Mouse (Mus musculus): ENCODE results near the gene Anapc5. TPM values are rescaled to one million over a fixed set of nuclear protein-coding genes. Genes with fewer than 3 reads are reported as not detected.
A peak's percentile ranks its signal among the peaks of the same experiment; 100 is the strongest.

Gene Anapc5
- total RNA-seq (2021) = 100 to 1,000 TPM; 193 to 202 TPM

DNA sequence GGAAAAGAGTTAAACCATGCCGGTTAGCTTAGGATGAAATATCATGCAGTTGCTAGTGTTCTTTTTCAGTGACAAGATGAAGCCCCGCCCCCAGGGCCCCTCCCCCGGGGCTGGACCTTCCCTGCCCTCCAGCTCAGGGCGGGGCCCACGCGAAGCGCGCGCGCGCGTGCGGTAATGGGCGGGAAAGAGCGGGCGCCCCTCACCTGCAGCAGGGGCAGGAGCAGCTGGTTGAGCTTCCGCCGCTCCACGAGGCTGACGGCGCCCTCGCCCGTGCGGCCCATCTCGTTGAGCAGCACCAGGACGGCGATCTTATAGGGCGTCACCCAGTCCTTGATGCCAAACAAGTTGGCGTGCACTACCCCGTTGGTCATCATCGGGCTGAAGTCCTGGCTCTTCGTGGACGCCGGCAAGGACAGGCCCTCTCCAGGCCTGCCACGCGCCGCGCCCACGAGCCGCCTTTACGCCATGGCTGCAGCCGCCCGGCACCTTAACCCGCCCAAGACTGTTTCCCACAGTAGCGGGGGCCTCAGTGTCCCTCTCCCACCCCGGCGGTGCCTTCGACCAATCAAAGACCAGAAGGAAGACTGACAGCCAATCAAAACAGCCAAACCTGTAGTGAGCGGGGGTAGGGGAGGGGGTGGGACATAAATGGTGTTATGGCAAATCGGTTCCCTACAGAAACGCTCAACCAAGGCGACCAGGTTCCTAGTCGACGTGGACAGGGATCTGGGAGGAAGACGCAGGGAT is at the start of gene Anapc5:
TSS of gene Anapc5 (minus strand) at position 563 of the 747 bp plus-strand sequence.
- peak; percentile 87 to 88 for DNase-seq

DNA sequence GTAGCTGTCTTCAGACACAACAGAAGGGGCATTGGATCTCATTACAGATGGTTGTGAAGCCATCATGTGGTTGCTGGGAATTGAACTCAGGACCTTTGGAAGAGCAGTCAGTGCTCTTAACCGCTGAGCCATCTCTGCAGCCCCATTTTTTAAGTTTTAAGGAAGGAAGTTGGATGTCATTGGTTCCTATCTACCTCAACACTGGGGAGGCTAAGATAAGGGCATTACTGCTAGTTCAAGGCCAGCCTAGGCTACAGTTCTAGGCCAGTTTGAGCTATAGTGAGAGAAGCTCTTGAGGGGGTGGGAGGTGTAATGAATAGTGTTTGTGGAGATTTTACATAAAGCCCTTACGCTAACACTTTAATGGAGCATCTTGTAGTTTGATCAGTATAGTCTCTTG is 41.9 kb upstream of the Anapc5 start:
- DNase-seq = no peak

DNA sequence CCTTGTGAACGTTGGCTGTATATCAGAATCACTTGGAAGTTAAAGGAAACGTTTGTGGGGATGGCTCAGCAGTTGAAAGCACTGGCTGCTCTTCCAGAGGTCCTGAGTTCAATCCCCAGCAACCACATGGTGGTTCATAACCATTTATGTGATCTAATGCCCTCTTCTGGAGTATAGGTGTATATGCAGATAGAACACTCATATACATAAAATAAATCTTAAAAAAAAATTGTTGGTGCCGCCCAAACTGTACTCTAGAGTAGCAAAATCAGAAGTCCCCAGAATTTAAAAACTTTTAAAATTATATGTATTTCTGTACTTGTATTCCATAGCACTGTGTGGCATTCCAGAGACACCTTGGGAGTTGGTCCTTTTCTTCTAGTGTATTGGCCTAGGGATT is 34.7 kb upstream of the Anapc5 start:
- DNase-seq = no peak

DNA sequence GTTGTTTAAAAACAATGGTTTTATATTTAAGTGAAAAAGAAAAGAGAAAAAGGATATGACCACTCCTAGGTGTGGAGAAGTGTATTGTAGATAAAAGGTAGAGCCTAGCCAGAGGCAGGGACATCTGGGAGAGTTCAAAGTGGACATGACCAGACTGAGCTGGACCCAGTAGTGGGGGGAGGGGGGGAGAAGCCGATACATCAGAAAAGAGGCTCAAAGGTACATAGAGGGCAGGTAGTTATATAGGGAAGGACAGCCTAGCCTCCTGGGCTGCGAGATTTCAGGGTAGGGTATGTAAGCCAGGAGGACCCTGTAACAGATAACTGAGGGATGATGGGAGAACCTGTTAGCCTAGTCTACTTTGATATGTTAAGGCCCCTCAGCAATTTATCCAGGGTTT is 31.5 kb upstream of the Anapc5 start:
- DNase-seq = no peak

DNA sequence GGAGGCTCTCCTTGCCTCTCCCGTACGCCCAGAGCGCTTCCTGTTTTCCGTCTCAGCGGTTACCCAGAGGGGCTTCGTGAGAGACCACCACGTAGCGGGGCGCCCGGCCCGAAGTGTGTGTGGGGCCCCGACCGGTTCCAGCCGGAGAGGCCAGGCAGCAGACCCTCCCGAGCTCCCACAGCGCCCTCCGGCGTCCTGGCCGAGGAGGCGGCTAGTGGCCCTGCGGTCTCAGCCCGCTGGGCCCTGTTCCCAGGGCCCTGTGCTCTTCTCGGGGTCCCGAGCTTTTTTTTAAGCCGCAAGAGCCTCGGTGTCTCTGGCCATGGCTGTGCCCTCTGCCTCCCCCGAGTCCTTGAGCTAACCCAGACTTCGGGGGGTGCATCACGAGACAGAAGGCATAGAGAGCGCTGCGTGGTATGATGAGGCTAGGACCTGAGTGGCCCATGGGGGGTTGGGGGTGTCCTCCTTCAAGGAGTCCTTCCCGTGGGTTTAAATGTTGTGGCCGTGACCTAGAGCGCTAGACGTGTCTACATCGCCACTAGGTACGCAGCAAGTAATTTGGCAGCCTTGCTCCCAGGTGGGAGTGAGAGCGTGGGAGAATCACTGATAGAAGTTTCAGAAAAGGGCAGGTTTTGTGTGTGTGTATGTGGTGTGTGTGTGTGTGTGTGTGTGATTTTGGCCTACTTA is 29.3 kb upstream of the Anapc5 start:
- no peak for DNase-seq

DNA sequence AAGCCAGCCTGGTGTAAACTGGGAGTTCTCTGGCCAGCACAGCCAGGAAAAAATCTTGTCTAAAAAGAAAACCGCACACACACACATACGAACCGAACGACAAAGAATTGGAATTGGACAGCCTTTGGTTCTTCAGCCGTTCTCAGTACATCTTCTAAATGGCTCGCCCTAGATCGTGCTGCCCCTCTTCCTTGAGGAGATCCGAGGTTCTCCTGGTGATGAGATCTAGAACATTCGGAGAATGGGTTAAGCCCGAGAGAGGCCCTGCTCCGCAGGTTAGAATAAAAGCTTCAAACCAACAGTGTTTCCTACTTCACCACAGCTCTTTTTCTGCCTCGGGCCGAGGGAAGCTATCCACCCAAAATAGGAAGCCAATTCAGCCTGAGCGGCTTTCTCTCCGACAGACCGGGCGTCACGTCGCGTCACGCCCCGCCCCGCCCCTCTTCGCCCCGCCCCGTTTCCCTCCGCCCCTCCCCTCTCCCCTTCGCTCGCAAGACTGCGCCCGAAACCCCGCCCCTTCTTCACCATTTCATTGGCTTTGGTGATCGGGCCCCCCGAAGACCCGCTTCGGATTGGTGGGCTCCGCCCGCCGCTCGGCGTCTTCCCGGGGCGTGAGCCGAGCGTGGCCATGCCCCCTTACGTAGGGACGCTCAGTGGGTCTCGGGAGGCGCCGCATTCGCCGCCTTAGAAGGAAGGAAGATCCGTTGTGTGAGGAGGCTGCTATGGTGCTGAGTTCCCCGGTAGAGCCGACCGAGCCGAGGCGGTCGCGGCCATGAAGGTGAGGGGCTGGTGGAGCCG is 28.6 kb upstream of the Anapc5 start, which contains the start of gene Rnf34:
TSS of gene Rnf34 (plus strand) at position 528 of the 798 bp plus-strand sequence.
- peak; percentile 95 to 97 for DNase-seq

DNA sequence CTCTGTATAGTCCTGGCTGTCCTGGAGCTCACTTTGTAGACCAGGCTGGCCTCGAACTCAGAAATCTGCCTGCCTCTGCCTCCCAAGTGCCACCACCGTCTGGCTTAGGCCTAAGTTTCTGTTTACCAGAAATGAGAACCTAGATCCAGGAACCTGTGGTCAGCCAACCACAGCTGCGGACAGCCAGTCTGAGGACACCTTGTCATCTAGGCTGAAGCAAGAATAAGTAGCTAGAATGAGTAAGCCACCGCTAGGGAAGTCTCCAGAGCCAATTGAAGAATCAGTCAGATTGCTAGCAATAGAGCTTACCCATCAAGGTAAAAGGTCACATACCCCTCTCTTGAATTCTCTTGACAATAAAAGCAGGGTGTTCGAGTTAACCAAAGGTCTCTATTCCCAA is 22.7 kb upstream of the Anapc5 start:
- no peak for DNase-seq

DNA sequence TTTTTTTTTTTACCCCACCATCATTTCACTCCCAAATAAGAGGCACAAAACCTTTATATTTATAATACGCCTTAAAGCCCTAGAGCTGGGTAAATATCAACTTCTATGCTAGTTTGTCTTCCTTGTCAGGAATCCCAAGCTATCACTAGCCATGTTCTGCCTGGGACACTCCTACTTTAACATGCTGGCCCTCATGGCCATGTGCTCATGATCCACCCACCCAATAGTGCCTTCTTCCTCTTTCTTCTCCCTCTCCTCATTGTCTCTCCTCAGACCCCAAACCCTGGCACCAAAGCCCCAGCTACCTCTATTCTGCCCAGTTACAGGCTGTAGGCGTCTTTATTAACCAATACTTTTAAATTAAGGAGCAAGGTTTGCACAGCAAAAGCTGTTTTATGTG is 20.0 kb upstream of the Anapc5 start:
- DNase-seq = no peak

DNA sequence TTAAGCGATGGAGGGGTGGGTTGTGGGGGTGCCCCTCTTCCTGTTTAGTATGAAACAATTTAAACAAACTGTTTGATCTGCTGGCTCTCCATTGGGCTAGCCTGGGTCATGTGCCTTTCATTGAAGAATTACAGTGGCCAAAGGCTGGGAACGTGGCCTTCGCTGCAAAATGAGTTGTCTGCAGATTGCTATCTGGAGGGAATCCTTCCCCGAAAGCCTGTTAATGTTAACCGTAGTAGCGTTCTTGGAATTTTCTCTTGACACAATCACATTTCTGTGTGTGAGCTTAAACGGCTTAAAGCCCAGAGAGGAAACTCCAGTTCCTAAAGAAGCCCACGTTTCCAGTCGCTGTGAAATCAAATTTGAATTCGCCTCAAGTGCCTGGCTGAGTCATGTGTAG is 11.9 kb upstream of the Anapc5 start:
- no peak for DNase-seq

DNA sequence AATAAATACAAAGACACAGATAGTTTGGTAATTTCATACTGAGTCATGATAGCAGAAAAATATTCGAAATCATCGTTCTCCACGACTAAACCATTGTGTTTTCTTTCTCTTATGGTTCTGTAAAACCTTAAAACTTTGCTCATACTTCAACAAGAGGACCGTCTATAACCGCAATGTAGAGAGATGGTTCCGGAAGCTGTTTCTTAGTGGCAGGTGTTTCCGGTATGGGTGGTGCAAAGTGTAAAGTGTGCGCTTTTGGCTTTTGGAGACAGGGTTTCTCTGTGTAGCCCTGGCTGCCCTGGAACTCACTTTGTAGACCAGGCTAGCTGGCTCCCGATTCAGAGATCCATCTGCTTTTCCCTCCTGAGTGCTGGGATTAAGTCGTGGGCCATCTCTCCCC is 11.4 kb upstream of the Anapc5 start:
- DNase-seq = no peak

DNA sequence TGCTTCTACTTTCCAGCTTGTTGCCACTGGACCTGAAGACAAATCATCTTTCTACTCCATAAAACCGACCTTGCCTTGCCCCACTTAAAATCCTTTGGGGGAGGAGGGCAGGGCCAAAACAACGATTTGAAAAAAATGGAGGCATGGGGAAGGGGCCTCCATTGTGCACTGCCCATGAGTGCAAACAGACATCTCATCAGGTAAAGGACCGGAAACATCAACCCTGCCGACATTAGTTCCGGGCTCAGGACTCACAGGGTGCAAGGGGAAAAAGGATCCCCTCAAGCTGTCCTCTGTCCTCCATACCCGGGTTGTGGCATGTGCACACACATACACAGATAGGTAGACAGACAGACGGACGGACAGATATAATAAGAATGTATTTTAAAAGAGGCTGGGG is 4.0 kb upstream of the Anapc5 start:
- DNase-seq = no peak

DNA sequence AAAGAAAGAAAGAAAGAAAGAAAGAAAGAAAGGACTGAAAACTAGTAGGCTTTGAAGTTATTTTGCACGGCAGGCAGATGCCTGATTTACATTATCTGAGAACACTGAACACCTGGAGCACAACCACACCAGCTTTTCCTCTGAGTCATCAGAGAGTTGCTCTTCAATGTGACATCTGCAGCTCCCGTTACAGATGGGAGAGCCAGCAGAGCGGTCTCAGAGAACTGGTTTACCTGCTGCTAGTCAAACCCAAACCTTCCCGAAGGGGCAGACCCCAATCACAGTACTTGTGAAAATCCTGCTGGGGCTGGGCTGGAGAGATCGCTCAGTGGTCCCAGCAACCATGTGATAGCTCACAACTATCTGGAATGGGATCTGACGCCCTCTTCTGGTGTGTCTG is 3.3 kb upstream of the Anapc5 start:
- no peak for DNase-seq

DNA sequence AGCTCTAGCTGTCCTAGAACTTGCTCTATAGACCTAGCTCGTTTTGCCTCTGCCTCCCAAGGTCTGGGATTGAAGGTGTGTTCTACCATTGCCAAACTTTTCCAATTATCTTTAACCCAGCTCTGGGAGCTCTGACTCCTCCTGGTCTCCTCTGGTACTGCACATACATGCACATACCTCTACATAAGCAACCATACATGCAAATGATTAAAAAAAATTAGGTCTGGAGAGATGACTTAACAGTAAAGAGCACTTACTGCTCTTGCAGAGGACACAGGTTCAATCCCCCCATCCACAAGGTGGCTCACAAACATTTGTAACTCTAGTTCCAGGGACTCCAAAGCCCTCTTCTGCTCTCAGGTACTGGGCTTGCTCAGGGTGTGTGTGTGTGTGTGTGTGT is 2.8 kb upstream of the Anapc5 start:
- no peak for DNase-seq

DNA sequence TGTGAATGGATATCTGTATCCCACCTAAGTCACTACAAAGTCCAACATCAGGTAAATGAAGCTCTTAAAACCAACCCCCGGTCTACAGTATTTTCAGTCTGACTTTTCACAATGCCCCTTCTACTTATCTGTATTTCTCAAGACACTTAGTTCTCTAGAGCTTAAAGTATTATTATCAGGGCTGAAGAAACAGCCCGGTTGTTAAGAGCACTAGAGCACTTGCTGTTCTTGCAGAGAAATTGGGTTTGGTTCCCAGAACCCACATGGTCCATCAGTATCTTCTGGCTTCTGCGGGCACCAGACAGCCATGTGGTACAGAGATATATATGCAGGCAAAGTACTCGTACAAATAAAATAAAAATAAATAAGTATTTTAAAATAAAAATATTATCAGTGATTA is 1.3 kb upstream of the Anapc5 start:
- DNase-seq = no peak

DNA sequence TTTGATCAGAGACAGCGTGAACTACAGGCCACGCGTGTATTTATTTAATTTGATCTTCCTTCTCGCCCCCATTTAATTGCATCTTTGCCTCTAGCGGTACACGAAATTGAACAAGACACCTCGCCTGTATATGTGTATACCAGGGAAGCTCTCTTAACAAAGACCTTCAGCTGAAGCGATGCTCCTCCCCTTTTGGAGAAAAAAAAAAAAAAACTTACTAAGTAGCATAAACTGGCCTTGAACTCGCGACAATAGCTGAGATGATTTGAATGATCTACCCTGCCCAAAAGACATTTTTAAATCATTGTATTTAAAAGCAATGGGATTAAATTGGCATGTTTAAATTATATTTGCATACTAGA is 366 bp upstream of the Anapc5 start:
- no peak for DNase-seq

DNA sequence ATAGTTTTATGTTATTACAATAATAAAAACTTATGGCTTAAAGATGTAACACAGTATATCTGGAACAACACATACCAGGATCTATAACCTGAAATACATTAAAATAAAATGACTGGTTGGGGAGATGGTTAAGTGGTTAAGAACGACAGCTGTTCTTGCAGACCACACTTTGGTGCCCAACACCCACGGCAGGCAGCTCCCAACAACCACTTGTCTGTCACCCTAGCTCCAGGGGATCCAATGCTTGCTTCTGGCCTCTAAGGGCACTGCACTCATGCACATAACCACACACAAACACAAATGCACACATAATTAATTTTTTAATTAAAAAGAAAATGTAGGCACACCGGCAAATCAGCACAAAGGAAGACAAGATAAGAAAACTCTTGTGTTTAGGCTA is 8.4 kb downstream of the Anapc5 start:
- no peak for DNase-seq

DNA sequence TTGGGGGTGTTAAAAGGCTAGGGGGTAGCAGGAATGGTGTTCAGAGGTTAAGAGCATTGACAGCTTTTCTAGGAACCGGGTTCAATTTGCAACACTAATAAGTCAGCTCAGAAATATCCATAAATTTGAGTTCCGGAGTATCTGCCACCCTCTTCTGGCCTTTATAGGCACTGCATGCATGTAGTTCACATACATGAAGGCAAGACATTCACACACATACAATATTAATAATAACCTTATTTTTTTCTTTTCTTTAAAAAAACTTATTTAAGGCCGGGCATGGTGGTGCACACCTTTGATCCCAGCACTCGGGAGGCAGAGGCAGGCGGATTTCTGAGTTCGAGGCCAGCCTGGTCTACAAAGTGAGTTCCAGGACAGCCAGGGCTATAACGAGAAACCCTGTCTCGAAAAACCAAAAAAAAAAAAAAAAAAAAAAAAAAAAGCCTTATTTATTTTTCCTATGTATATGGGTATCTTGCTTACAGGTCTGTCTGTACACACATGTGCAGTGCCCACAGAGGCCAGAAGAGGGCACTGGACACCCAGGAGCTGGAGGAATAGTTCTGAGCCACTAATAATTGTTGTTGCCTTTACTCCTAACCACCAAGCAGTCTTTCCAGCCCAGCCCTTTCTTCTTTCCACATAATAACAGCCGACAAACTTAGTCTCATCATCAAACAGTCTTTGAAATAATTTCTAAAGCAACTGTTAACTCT is 9.6 kb downstream of the Anapc5 start:
- DNase-seq = peak in 1 of 2 experiments; percentile 25

DNA sequence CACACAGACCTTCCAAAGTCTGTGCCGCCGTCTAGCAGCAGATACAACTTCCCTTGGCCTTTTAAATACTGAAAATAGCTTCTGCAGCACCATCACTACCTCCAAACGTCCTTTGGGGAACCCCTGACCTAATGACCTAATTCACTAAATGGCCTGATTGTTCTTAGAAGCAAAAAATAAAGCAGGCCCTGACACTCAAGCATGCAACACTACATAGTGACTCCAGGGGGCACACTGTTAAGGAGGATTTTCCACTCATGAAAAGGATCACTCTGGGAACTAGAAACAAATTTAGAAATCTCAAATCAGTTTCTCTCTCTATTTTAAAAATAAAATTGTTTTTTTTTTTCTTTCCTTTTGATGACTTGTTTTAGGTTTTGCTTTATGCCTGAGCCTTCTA is 15.6 kb downstream of the Anapc5 start:
- DNase-seq = no peak

DNA sequence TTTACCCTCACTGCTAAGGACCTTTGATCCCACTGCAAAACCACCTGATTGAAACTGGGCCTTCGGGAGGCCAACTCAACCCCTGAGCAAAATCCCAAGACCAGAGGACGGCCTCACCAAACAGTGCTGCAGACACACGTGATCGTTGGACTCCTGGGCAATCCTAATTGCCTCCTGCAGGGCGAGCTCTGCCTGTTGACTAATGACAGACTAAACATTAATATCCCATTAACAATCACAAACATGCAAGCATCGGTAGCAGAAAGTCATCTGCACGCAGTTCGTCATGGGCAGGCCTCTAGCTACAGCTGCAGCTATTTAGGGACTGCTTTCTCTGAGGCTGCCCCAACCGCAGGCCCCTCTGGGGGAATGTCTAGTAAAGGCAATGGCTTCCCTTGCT is 18.4 kb downstream of the Anapc5 start:
- DNase-seq = no peak

DNA sequence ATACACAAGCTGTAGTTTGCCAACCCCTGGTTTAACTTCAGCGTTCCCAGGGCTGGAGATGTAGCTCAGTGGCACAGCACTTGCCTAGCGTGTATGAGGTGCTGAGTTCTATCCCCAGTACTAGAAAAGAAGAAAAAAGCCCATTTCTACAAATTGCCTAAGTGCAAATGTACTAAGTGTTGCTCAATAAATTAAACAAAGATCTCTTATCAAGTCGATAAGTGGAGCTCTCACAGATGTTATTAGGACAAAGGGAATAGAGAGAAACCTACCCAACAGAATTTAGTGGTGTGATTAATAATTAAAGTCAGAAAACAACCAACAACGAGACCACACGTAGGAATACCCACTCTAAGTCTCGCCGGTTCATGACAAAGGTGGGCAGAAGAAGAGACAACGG is 19.5 kb downstream of the Anapc5 start:
- no peak for DNase-seq

DNA sequence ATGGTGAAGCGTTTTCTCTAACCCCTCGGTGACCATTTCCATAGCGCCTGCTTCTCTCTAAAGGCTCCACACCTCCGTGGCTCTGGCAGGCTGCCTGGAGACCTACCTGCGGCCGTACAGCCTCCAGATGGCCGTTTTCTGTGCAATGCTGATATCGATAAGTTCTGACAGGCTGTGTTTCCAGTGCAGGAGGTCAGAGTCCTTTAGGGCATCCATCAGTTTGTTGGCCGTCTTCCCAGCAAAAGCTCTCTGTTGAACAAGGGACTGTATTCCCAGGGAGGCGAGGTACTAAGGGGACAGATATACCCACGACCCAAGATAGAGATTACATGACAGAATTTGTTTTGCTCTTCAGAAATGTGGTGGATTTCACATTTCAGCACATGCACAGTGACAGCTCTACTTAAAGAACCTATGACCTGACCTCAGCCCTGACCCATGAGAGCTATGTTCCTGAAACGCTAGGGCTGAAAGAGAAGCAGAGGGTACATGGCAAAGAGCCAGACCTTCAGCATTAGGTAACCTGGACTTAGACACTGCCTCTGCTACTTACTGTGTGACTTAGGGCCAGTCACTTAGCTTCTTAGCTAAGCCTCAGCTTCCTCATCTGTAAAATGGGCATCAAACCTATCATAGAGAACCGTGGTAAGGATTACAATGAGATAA is 20.7 kb downstream of the Anapc5 start:
- no peak for DNase-seq
